In genomic region chr19:57457075-57457474, GRCm38 (mm10) we compare ENCODE assay signal across 9 mouse cellular contexts. TPM values are rescaled to one million over a fixed set of nuclear protein-coding genes. Genes with fewer than 3 reads are reported as not detected.
DNase-seq lines count a peak whose midpoint lies in the region; ATAC-seq lines count a peak whose summit lies in the region.
"Had no signal": no experiment of that assay in that cellular context is flagged by ENCODE, and none has a peak within 500 bp of the region (broad histone marks: within the 10 kb centered on the region; RNA-seq: fewer than 3 reads in every experiment).

No protein-coding gene starts in this region.

- 78% methylated on average over 2 of the region's 2 CpGs for WGBS in kidney, embryonic 16.5 days
- 77% methylated on average over 2 of the region's 2 CpGs for whole genome bisulfite sequencing in limb, embryonic 10.5 days

- ATAC-seq in kidney, embryonic 16.5 days (ENCODE audit: low FRiP score, low TSS enrichment), result no peak
- ATAC-seq in common myeloid progenitor, adult 5-6 weeks (replicated peaks; ENCODE audit: low read depth, poor library complexity, severe bottlenecking), result peak; percentile 55

- H3K4me2 ChIP-seq in kidney, embryonic 16.5 days (replicated peaks; ENCODE audit: low read depth, low read length), result no peak overlapping the region
- H3K4me2 ChIP-seq: lung, embryonic 15.5 days had no signal

- H3K27ac ChIP-seq in kidney, embryonic 16.5 days (ENCODE audit: low read length), result no peak overlapping the region
- no peak overlapping the region for H3K27ac ChIP-seq in limb, embryonic 10.5 days
- H3K27ac ChIP-seq: lung, embryonic 15.5 days had no signal

- peaks cover 24% of the 10 kb centered on the region for H3K36me3 ChIP-seq in kidney, embryonic 16.5 days (ENCODE audit: insufficient read depth, low read length)
- peaks cover 22% of the 10 kb centered on the region for H3K36me3 ChIP-seq in limb, embryonic 10.5 days

- H3K9me3 ChIP-seq in kidney, embryonic 16.5 days (ENCODE audit: low read length), result no peaks in the 10 kb centered on the region; the same call in 1 of the 2 replicates
- no peaks in the 10 kb centered on the region for H3K9me3 ChIP-seq in limb, embryonic 10.5 days (replicated peaks)
- H3K9me3 ChIP-seq: lung, embryonic 15.5 days had no signal

- H3K27me3 ChIP-seq in kidney, embryonic 16.5 days (ENCODE audit: insufficient read depth, low read length), result no peaks in the 10 kb centered on the region
- no peaks in the 10 kb centered on the region for H3K27me3 ChIP-seq in limb, embryonic 10.5 days (ENCODE audit: low read depth, poor library complexity, severe bottlenecking)
- H3K27me3 ChIP-seq: lung, embryonic 15.5 days had no signal

- H3K9ac ChIP-seq in kidney, embryonic 16.5 days (replicated peaks; ENCODE audit: low read length), result no peak overlapping the region
- H3K9ac ChIP-seq: lung, embryonic 15.5 days had no signal

- DNase-seq in kidney, adult 11 months, result peak; percentile 16
- DNase-seq in CD4-positive helper T cell, adult 2 months (ENCODE audit: low read depth, low spot score), result peak; percentile 56
- peak; percentile 70 for DNase-seq in R1 (ENCODE audit: low read depth, low spot score)
- DNase-seq in limb, embryonic 10.5 days (ENCODE audit: low spot score), result peak; percentile 54
- peak; percentile 49 to 80 for DNase-seq in spleen, postnatal 10 days (ENCODE audit: low spot score in 2 of 2)
- no peak for DNase-seq in layer of hippocampus, postnatal 36 days

- H3K4me3 ChIP-seq in kidney, embryonic 16.5 days (ENCODE audit: low read length), result no peak overlapping the region
- H3K4me3 ChIP-seq in limb, embryonic 10.5 days, result no peak overlapping the region
- H3K4me3 ChIP-seq: lung, embryonic 15.5 days had no signal

- H3K4me1 ChIP-seq in kidney, embryonic 16.5 days (ENCODE audit: insufficient read depth, low read length), result peaks cover 12% of the 10 kb centered on the region
- peaks cover 18% of the 10 kb centered on the region for H3K4me1 ChIP-seq in limb, embryonic 10.5 days

RNA-seq across cellular contexts. Expression of gene Trub1, which starts 4.4 kb away (rescaled TPM):
- polyA plus RNA-seq in kidney, embryonic 16.5 days (2015; fragmentation: Nextera tagmentation; extraction: Ambion mirVana), result 25.8 and 26.6 TPM in 2 replicates
- 20.1 and 20.6 TPM in 2 replicates for total RNA-seq in common myeloid progenitor, adult 5-6 weeks (2017)
- polyA plus RNA-seq in limb, embryonic 10.5 days (2016; fragmentation: Nextera tagmentation; extraction: Ambion mirVana), result 25.2 and 26.5 TPM in 2 replicates
- total RNA-seq in layer of hippocampus, postnatal 36 days (2021), result 10 to 100 TPM; 18.0 to 18.5 TPM

Comparison
In these comparisons a context has a peak if more than half of its experiments do, and no peak if none do; other contexts are left out.
1. DNase-seq: peak in kidney, adult 11 months (single experiment), CD4-positive helper T cell, adult 2 months (single experiment), R1 (single experiment), limb, embryonic 10.5 days (single experiment) and spleen, postnatal 10 days (2 of 2); none in layer of hippocampus, postnatal 36 days (0 of 2).